Mouse (Mus musculus) thymus, adult 18-20 months (tissue): ENCODE data around the gene Mettl23.
A peak's percentile ranks its signal among the peaks of the same experiment; 100 is the strongest.
"Not testable (repeated sequence)": the region's sequence is repeated elsewhere in the genome, so short reads cannot be mapped to it uniquely, and the experiment has no call there.

Source experiments
- DNase-seq, 2 experiments: peaks; one replicate each; pipeline ENCODE4 v3.0.0; 2022; ENCODE audit warnings: mixed read lengths in 2 of 2

The Mettl23 gene

GRCm38 (mm10) chr11:116882446-116882845 lies 39.4 kb downstream of the Mettl23 start:
- no peak for DNase-seq

GRCm38 (mm10) chr11:116884061-116884460 lies 41.0 kb downstream of the Mettl23 start:
- DNase-seq: no peak

- DNase-seq: peak; percentile 66 to 83
Measured at GRCm38 (mm10) chr11:116885275-116886151, 42.4 kb downstream of the Mettl23 start.

- peak in 1 of 2 experiments; percentile 46 for DNase-seq
Measured at GRCm38 (mm10) chr11:116887136-116887535, 44.1 kb downstream of the Mettl23 start.

GRCm38 (mm10) chr11:116893532-116894442 lies 50.7 kb downstream of the Mettl23 start:
- DNase-seq: no peak

- DNase-seq: no peak
Measured at GRCm38 (mm10) chr11:116895402-116895801, 52.3 kb downstream of the Mettl23 start.

- no peak for DNase-seq
Measured at GRCm38 (mm10) chr11:116899247-116899646, 56.2 kb downstream of the Mettl23 start.

GRCm38 (mm10) chr11:116902588-116902987 lies 59.5 kb downstream of the Mettl23 start:
- not testable (repeated sequence) for DNase-seq
